Mouse (Mus musculus) CH12F3 (cell line): ENCODE data around the gene Opn3.

Experiments
- in situ Hi-C: fragments of 300-500 bp; cut with MboI; formaldehyde crosslinking; loops from 2 replicates; pipeline ENCODE4 v1.14.3; 2020; ENCODE audit warnings: low sequenced_read_pairs

Opn3 gene

GRCm38 (mm10) chr1:175692246-175692996 lies at the start of gene Opn3, which contains the start of gene Chml:
Opn3 (minus strand) TSS chr1:175692776.
Chml (minus strand) TSS chr1:175692901.
- in situ Hi-C loops = no loop called here

- in situ Hi-C loops = no loop called here
Measured at GRCm38 (mm10) chr1:175725771-175726170, 33.2 kb upstream of the Opn3 start.

GRCm38 (mm10) chr1:175716832-175717231 lies 24.3 kb upstream of the Opn3 start:
- in situ Hi-C loops = no loop called here

GRCm38 (mm10) chr1:175712338-175712909 lies 19.8 kb upstream of the Opn3 start:
- in situ Hi-C loops = no loop called here

- in situ Hi-C loops = no loop called here
Measured at GRCm38 (mm10) chr1:175708013-175708412, 15.4 kb upstream of the Opn3 start.

- in situ Hi-C loops = no loop called here
Measured at GRCm38 (mm10) chr1:175707599-175707998, 15.0 kb upstream of the Opn3 start.

- in situ Hi-C loops = no loop called here
Measured at GRCm38 (mm10) chr1:175701145-175701544, 8.6 kb upstream of the Opn3 start.

GRCm38 (mm10) chr1:175699796-175700195 lies 7.2 kb upstream of the Opn3 start:
- in situ Hi-C loops = no loop called here

GRCm38 (mm10) chr1:175699375-175699774 lies 6.8 kb upstream of the Opn3 start:
- in situ Hi-C loops = no loop called here

GRCm38 (mm10) chr1:175698293-175698692 lies 5.7 kb upstream of the Opn3 start, which contains the start of gene Wdr64:
Wdr64 (plus strand) TSS chr1:175698593.
- in situ Hi-C loops = no loop called here

GRCm38 (mm10) chr1:175693429-175693960 lies 919 bp upstream of the Opn3 start:
- in situ Hi-C loops = no loop called here

GRCm38 (mm10) chr1:175692997-175693361 lies 403 bp upstream of the Opn3 start:
- in situ Hi-C loops = no loop called here

GRCm38 (mm10) chr1:175691686-175692245 lies 810 bp downstream of the Opn3 start:
- in situ Hi-C loops = no loop called here

GRCm38 (mm10) chr1:175680995-175681394 lies 11.6 kb downstream of the Opn3 start:
- in situ Hi-C loops = no loop called here

- in situ Hi-C loops = no loop called here
Measured at GRCm38 (mm10) chr1:175677459-175677858, 15.1 kb downstream of the Opn3 start.

- in situ Hi-C loops = no loop called here
Measured at GRCm38 (mm10) chr1:175675116-175675515, 17.5 kb downstream of the Opn3 start.

GRCm38 (mm10) chr1:175673563-175674325 lies 18.8 kb downstream of the Opn3 start:
- in situ Hi-C loops = no loop called here

- in situ Hi-C loops = no loop called here
Measured at GRCm38 (mm10) chr1:175671626-175672025, 20.9 kb downstream of the Opn3 start.

GRCm38 (mm10) chr1:175670042-175670441 lies 22.5 kb downstream of the Opn3 start:
- in situ Hi-C loops = no loop called here

- in situ Hi-C loops = no loop called here
Measured at GRCm38 (mm10) chr1:175669456-175669855, 23.1 kb downstream of the Opn3 start.
